Mouse (Mus musculus) heart, embryonic 12.5 days (tissue): ENCODE measurements around the gene Btg2. TPM values are rescaled to one million over a fixed set of nuclear protein-coding genes. Genes with fewer than 3 reads are reported as not detected.
A peak's percentile ranks its signal among the peaks of the same experiment; 100 is the strongest.

Source experiments
- ATAC-seq: fragments of 200-750 bp; cut with Nextera tagmentation; 2 replicates; pipeline ENCODE4 v1.8.0; 2017; ENCODE audit warnings: moderate TSS enrichment, moderate library complexity; ENCODE audit not compliant: insufficient number of reproducible peaks, low FRiP score
- H3K27ac ChIP-seq: fragments of 300-500 bp; sonication (generic); 2 replicates; pipeline ENCODE4 v1.5.1; 2016; ENCODE audit warnings: mild to moderate bottlenecking, moderate library complexity; ENCODE audit not compliant: poor library complexity, severe bottlenecking
- H3K27me3 ChIP-seq: fragments of 300-500 bp; sonication (generic); replicated peaks from 2 replicates; pipeline ENCODE4 v1.6.1; 2016; ENCODE audit warnings: mild to moderate bottlenecking, moderate library complexity
- H3K36me3 ChIP-seq: fragments of 300-500 bp; sonication (generic); 2 replicates; pipeline ENCODE4 v1.6.1; 2016; ENCODE audit warnings: mild to moderate bottlenecking, moderate library complexity
- H3K4me1 ChIP-seq: fragments of 300-500 bp; sonication (generic); replicated peaks from 2 replicates; pipeline ENCODE4 v1.6.1; 2016; ENCODE audit warnings: mild to moderate bottlenecking
- H3K4me2 ChIP-seq: fragments of 300-500 bp; sonication (generic); 2 replicates; pipeline ENCODE4 v1.6.1; 2016; ENCODE audit warnings: mild to moderate bottlenecking, moderate library complexity
- H3K4me3 ChIP-seq: fragments of 300-500 bp; sonication (generic); 2 replicates; pipeline ENCODE4 v1.5.1; 2016; ENCODE audit warnings: mild to moderate bottlenecking
- H3K9ac ChIP-seq: fragments of 300-500 bp; sonication (generic); 2 replicates; pipeline ENCODE4 v1.6.1; 2016; ENCODE audit warnings: mild to moderate bottlenecking, moderate library complexity
- H3K9me3 ChIP-seq: fragments of 300-500 bp; sonication (generic); replicated peaks from 2 replicates; pipeline ENCODE4 v1.6.1; 2016; ENCODE audit warnings: mild to moderate bottlenecking, moderate library complexity
- WGBS: fragments of 180-500 bp; shearing (Covaris S2); methylation state at CpG from one replicate; pipeline ENCODE4 v1.1.7; 2016; 5-methylcytosine and 5-hydroxymethylcytosine counted together
- polyA plus RNA-seq: library from polyadenylated mRNA; unstranded; fragments of >200 nt; fragmentation: Nextera tagmentation; extraction: Ambion mirVana; gene quantifications from 2 replicates; pipeline ENCODE4 v1.2.1, GENCODE M21; 2016

The Btg2 gene
- polyA plus RNA-seq = 37.8 and 40.4 TPM in 2 replicates

DNA sequence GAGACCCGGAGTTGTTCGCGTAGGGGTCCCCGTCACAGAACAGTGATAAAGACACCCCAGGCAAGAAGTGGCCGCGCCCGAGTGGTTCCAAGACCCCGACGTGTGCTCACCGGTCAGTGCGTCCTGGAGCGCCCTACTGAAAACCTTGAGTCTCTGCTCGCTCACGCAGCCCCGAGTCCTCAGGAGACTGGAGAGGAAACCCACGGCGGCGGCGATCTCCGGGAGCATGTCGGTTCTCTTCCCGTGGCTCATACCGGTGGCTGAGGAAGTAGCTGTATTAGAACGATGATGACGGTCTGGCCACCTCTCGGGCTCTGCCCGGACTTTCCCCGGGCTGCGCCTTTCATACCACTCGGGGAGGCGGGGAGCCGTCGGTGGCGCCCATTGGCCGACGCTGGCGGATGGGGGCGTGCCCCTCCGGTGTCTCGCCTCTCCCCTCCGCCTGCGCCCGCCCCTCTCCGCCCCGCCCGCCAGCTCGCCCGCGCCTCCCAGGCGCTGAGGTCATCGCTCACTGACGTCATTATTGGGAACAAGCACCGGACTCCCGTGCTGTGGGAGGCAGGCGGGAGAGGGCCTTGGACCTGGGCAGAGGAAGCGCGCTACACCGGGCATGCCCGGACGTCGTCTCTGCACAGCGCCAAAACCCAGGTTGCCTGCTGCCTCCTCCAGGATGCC, at the start of gene Btg2:
Gene Btg2 (minus strand): TSS at position 319 of the 675 bp plus-strand sequence.
- peak within 1 kb of the TSS; percentile 82 for H3K4me2 ChIP-seq
- H3K4me3 ChIP-seq = peak within 1 kb of the TSS; percentile 83
- peaks cover 26% of the 10 kb centered on the region for H3K36me3 ChIP-seq
- H3K27me3 ChIP-seq = no peaks in the 10 kb centered on the region
- WGBS = under 1% methylated on average over 62 of the region's 62 CpGs
- H3K4me1 ChIP-seq = peaks cover 69% of the 10 kb centered on the region
- peak within 1 kb of the TSS; percentile 89 for H3K27ac ChIP-seq
- peak within 1 kb of the TSS; percentile 89 for H3K9ac ChIP-seq
- ATAC-seq = peak; percentile 94
- no peaks in the 10 kb centered on the region for H3K9me3 ChIP-seq

DNA sequence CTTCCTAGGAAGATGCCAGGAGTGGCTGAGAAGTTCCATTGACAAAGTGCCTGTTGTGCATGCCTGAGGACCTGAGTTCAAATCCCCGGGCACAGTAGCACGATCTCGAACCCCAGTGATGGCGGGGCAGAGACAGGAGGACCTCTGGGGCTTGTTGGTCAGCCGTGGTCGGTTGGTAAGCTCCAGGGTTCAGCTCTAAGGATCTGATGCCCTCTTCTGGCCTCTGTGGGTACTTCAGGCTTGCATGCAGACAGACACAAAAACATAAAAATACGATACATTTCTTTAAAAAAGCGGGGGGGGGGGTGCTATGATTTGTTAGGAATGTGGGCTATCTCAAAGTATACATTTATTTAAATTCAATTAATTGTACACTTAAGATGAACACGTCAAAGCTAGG, 43.3 kb upstream of the Btg2 start:
- Histone ChIP-seq H3K9ac (no peak overlapping the region), H3K4me1 (no peaks in the 10 kb centered on the region), H3K4me2 (no peak overlapping the region), H3K36me3 (no peaks in the 10 kb centered on the region), H3K27ac (no peak overlapping the region), H3K9me3 (no peaks in the 10 kb centered on the region), H3K4me3 (no peak overlapping the region), H3K27me3 (0 out of 2 replicates have a peak, but pooled peaks cover 4% of the 10 kb centered on the region)
- ATAC-seq = no peak
- 56% methylated on average over 9 of the region's 9 CpGs for WGBS

DNA sequence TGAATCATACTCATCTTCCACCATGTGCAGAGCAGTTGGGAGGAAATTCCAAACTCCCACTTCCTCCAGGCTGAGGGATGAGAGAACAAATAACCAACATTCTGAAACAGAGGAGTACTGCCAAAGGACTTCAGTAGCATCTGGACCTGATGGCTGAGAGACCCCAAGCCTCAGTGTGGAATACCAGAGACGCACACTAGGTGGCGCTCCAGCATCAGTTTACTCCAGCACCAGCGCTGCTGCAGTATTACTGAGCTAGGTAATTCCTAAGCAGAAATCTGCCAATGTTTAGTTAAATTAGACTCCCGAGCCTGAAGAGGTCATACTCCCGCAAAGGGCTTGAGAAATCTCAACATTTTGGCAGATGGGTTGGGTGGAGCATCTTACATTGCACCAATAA, 41.3 kb upstream of the Btg2 start:
- WGBS = 9% methylated on average over 5 of the region's 5 CpGs
- Histone ChIP-seq H3K36me3 (no peaks in the 10 kb centered on the region), H3K27ac (no peak overlapping the region), H3K4me2 (no peak overlapping the region), H3K9ac (no peak overlapping the region), H3K9me3 (no peaks in the 10 kb centered on the region), H3K4me1 (no peaks in the 10 kb centered on the region), H3K4me3 (no peak overlapping the region), H3K27me3 (0 out of 2 replicates have a peak, but pooled peaks cover 4% of the 10 kb centered on the region)
- no peak for ATAC-seq

DNA sequence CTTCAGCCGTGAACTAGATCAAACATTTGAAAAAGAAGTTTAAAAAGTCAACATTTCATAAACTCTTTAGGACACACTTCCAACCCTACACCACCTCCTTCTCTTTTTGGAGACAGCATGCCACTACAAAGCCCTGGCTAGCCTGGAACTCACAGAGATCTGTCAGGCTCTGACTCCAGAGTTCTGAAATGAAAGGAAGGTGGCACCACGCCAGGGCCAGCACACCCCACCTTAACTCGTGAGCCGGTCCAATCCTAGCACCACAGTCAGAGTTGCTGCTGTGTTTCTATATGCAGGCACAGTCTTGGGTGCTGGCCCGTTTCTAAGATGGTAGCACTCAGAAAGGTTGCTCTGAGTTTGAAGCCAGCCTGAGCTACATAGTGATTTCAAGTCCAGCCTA, 38.2 kb upstream of the Btg2 start:
- Histone ChIP-seq H3K36me3 (no peaks in the 10 kb centered on the region), H3K4me1 (no peaks in the 10 kb centered on the region), H3K27ac (no peak overlapping the region), H3K27me3 (0 out of 2 replicates have a peak, but pooled peaks cover 4% of the 10 kb centered on the region), H3K9me3 (no peaks in the 10 kb centered on the region), H3K4me2 (no peak overlapping the region), H3K4me3 (no peak overlapping the region), H3K9ac (no peak overlapping the region)
- WGBS = 63% methylated on average over 5 of the region's 5 CpGs
- no peak for ATAC-seq

DNA sequence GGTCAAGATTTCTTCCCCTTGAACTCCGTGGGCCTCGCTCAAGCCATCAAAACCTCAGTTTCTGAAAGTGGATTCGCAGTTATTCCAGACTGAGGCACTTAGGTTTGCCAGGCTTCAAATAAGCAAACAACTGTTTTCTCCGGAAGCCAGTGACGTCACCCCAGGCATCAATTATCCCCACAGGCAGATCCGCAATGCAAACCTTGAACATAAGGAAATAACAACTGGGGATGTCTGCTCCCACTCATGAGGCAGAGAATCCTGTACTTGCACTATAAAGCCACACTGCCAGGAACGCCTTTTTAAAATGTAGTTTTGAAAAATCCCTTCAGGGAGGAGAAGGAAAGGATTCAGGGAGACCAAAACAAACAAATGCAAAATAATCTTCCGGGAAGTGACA, 36.5 kb upstream of the Btg2 start:
- Histone ChIP-seq H3K4me3 (no peak overlapping the region), H3K27me3 (0 out of 2 replicates have a peak, but pooled peaks cover 4% of the 10 kb centered on the region), H3K9ac (no peak overlapping the region), H3K4me1 (0 out of 2 replicates have a peak, but pooled peaks cover under 1% of the 10 kb centered on the region), H3K9me3 (no peaks in the 10 kb centered on the region), H3K4me2 (no peak overlapping the region), H3K27ac (no peak overlapping the region), H3K36me3 (no peaks in the 10 kb centered on the region)
- 62% methylated on average over 8 of the region's 8 CpGs for WGBS
- ATAC-seq = no peak

DNA sequence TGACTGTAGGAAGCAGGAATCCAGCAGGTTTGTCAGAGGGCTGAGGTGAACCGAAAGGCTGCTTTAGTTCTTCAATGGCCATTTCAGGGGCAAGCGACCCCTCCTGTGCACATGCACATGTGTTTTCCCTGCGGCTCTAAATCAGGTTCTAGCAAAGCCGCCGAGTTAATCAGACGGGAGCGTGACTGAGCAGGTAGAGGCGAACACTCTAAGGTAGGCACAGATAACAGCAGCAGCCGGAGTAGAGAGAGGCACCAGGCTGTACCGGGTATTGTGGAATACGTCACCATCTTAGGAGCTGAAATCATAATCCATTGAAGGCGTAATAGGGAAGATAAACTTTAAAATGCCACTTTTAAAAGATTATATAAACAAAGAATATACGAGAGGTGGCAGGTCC, 35.8 kb upstream of the Btg2 start:
- Histone ChIP-seq H3K36me3 (no peaks in the 10 kb centered on the region), H3K9ac (no peak overlapping the region), H3K27me3 (0 out of 2 replicates have a peak, but pooled peaks cover 4% of the 10 kb centered on the region), H3K4me2 (no peak overlapping the region), H3K27ac (no peak overlapping the region), H3K9me3 (no peaks in the 10 kb centered on the region), H3K4me1 (0 out of 2 replicates have a peak, but pooled peaks cover 3% of the 10 kb centered on the region), H3K4me3 (no peak overlapping the region)
- 68% methylated on average over 13 of the region's 13 CpGs for WGBS
- ATAC-seq = no peak

DNA sequence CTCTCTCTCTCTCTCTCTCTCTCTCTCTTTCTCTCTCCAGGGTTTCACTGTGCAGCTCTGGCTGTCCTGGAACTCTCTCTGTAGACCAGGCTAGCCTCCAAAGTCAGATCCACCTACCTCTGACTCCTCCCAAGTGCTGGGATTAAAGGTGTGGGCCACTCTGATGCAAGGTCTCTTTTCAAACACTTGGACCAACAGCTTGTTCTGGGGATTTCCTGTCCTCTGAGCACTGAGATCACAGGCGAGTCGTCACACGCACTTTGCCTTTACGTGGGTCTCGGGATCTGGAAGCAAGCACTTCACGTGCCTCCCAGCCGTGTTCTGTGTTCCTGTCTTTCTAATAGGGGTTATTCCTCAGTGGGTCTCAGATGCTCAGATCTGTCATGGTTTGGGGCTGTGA, 35.1 kb upstream of the Btg2 start:
- WGBS = 77% methylated on average over 7 of the region's 7 CpGs

DNA sequence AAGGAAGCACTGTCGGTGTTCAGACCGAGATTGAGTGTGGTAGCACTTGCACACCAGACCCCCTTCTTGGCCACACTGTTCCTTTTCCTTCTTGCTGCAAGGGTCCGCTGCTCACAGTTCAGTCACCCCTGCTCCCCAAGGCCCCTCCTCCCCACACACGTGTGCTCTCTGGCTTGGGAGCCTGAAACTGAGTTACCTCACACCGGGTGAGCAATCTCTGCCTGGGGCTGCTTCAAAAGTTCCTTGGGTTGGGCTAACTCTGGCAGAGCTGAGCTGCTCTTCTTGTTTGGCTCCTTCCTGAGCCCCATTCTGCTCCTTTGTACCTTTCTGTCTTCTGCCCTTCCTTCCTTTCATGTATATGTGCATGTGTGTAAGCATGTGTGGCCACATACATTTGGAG, 34.6 kb upstream of the Btg2 start:
- WGBS = 69% methylated on average over 5 of the region's 5 CpGs
- Histone ChIP-seq H3K27me3 (no peaks in the 10 kb centered on the region), H3K4me1 (0 out of 2 replicates have a peak, but pooled peaks cover 3% of the 10 kb centered on the region), H3K9ac (no peak overlapping the region), H3K9me3 (no peaks in the 10 kb centered on the region), H3K4me2 (no peak overlapping the region), H3K36me3 (no peaks in the 10 kb centered on the region), H3K27ac (no peak overlapping the region), H3K4me3 (no peak overlapping the region)
- ATAC-seq = no peak

More for the DNA sequence above, 35.1 kb upstream of the Btg2 start:
- H3K27ac ChIP-seq = no peak overlapping the region
- H3K27me3 ChIP-seq = no peaks in the 10 kb centered on the region
- no peaks in the 10 kb centered on the region for H3K36me3 ChIP-seq
- H3K4me2 ChIP-seq = no peak overlapping the region
- H3K4me3 ChIP-seq = no peak overlapping the region
- ATAC-seq = no peak
- no peak overlapping the region for H3K9ac ChIP-seq
- 0 out of 2 replicates have a peak, but pooled peaks cover 3% of the 10 kb centered on the region for H3K4me1 ChIP-seq
- H3K9me3 ChIP-seq = no peaks in the 10 kb centered on the region

DNA sequence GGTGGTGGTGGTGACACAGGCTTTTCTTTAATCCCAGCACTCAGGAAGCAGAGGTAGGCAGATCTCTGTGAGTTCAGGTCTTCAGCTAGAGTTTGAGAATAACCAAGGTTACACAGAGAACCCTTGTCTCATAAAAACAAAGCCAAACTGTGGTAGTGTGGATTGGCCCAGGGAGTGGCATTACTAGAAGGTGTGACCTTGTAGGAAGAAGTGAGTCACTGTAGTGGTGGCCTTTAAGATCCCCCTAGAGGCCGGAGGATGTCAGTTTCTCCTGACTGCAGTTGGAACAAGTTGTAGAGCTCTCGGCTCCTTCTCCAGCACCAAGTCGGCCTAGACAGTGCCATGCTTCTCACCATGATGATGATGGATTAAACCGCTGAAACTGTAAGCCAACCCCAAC, 32.1 kb upstream of the Btg2 start, which contains the start of gene Chit1:
Gene Chit1 (plus strand): TSS at position 264 of the 400 bp plus-strand sequence.
- 58% methylated on average over 4 of the region's 4 CpGs for WGBS
- H3K9me3 ChIP-seq = no peaks in the 10 kb centered on the region
- H3K27ac ChIP-seq = no peak within 1 kb of the TSS

DNA sequence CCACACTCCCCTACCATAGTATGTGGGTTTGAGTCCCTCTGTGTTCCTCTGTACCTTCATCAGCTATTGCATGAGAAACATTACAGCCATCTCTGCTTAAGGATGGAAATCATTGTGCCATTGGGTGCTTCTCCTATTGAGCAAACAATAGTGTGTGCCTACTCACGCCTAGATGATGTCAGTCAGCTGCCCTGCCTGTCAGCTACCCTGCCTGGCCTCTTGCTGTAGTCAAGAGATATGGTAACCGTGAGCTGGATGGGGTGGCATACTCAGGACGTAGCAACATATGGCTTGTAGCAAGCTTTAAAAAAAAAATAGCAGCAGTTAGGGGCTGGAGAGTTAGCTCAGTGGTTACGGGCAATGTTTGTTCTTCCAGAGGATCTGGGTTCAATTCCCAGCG, 31.5 kb upstream of the Btg2 start:
- Histone ChIP-seq H3K27me3 (0 out of 2 replicates have a peak, but pooled peaks cover 5% of the 10 kb centered on the region), H3K9me3 (no peaks in the 10 kb centered on the region), H3K36me3 (no peaks in the 10 kb centered on the region), H3K4me2 (no peak overlapping the region), H3K4me1 (0 out of 2 replicates have a peak, but pooled peaks cover 3% of the 10 kb centered on the region), H3K4me3 (no peak overlapping the region), H3K9ac (no peak overlapping the region), H3K27ac (no peak overlapping the region)
- 68% methylated on average over 5 of the region's 5 CpGs for WGBS
- ATAC-seq = peak; percentile 85

More for the DNA sequence above, 32.1 kb upstream of the Btg2 start, which contains the start of gene Chit1:
- 0 out of 2 replicates have a peak, but pooled peaks cover 4% of the 10 kb centered on the region for H3K27me3 ChIP-seq
- no peak within 1 kb of the TSS for H3K9ac ChIP-seq
- H3K4me1 ChIP-seq = 0 out of 2 replicates have a peak, but pooled peaks cover 3% of the 10 kb centered on the region
- H3K36me3 ChIP-seq = no peaks in the 10 kb centered on the region
- no peak within 1 kb of the TSS for H3K4me2 ChIP-seq
- no peak for ATAC-seq
- H3K4me3 ChIP-seq = no peak within 1 kb of the TSS

DNA sequence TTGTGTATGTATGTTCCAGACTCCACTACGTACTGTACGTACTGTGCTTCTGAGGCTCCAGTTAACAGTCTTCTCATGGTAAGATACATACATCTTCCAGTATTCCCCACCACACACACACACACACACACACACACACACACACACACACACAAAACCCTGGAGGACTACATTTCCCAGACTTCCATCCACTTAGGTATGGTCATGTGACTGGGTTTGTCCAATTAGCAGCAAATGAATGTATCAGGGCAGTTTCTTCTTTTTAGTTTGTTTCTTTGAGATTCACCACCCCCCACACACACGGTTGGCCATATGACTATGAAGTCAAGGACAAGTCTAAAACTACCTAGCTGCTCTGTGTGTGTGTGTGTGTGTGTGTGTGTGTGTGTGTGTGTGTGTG, 31.1 kb upstream of the Btg2 start:
- H3K9me3 ChIP-seq = no peaks in the 10 kb centered on the region
- H3K4me3 ChIP-seq = no peak overlapping the region
- H3K27ac ChIP-seq = no peak overlapping the region
- H3K27me3 ChIP-seq = 0 out of 2 replicates have a peak, but pooled peaks cover 5% of the 10 kb centered on the region
- 0 out of 2 replicates have a peak, but pooled peaks cover 3% of the 10 kb centered on the region for H3K4me1 ChIP-seq
- no peaks in the 10 kb centered on the region for H3K36me3 ChIP-seq
- ATAC-seq = peak; percentile 71
- H3K9ac ChIP-seq = no peak overlapping the region
- WGBS = 89% methylated on average over 3 of the region's 3 CpGs
- H3K4me2 ChIP-seq = no peak overlapping the region
